Mouse (Mus musculus) B cell, adult 67 days (primary cell): Measurements from ENCODE around the gene S100a9. TPM values are rescaled to one million over a fixed set of nuclear protein-coding genes. Genes with fewer than 3 reads are reported as not detected.

Experiments
- total RNA-seq, 2 experiments: library from RNA; stranded (reverse); gene quantifications; 4 replicates each; pipeline ENCODE4 v1.2.4; 2023

Gene S100a9
- total RNA-seq = 10 to 100 TPM in 1 of 2 experiments, 1 to 10 TPM in 1; 9.6 to 10.5 TPM

DNA sequence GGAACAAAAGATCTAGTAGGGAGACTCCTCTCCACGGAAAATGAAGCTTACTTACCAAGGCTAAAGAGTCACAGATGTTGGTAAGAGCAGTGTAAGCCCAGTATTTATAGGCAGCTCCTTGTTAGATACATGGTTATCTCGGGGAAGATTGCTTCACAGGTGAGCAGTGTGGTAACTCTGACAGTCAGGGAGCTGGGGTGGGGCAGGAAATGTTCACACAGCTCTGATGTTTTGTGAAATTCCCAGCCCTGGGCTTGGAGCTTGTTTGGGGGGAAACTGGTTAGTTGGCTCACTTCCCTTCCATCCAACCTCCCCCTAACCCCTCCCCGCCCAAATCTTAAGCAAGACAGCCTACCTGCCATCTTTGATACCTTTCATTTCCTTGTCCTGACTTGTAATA, at the start of gene S100a9:
Gene S100a9 (minus strand): TSS at position 109 of the 400 bp plus-strand sequence.

GRCm38 (mm10) chr3:90726606-90727005, 31.1 kb upstream of the S100a9 start, which contains the start of gene Pglyrp4:
Gene Pglyrp4 (plus strand): TSS chr3:90726906.

GRCm38 (mm10) chr3:90668846-90669245, 26.7 kb downstream of the S100a9 start, which contains the start of gene S100a8:
Gene S100a8 (plus strand): TSS chr3:90668978.

DNA sequence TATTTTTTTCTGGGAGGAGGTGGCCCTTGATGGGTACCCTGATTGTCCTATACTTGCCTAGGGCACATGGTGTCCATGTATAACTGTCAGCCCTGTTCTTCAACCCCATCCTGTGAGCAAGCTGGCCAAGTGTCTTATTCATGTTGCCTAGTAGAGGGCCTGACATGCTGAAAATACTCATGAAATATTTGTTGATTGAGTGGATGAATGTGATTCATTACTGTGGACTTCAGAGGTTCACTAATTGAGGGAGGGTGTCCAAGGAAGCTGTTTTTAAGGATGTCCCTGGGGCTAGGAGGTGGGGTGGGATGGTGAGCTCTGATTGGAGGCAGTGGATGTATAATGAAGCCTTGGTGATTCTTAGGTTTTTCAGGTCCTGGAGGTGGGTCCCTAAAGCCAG, 41.8 kb downstream of the S100a9 start, which contains the start of gene S100a7a:
Gene S100a7a (plus strand): TSS at position 301 of the 400 bp plus-strand sequence.

Other genes starting within 250 kb of the S100a9 start
- not detected for gene Npr1, start 229.9 kb downstream of the S100a9 start, total RNA-seq
- gene Ilf2, start 219.6 kb downstream of the S100a9 start, total RNA-seq = 10 to 100 TPM; 93.4 to 97.9 TPM
- 10 to 100 TPM; 63.2 to 64.4 TPM for gene Snapin, start 204.7 kb downstream of the S100a9 start, total RNA-seq
- gene Chtop, start 186.2 kb downstream of the S100a9 start, total RNA-seq = 100 to 1,000 TPM; 198 to 203 TPM
- not detected for gene S100a1, start 181.3 kb downstream of the S100a9 start, total RNA-seq
- gene S100a13, start 181.3 kb downstream of the S100a9 start, total RNA-seq = 10 to 100 TPM; 18.4 to 23.5 TPM
- 1 to 10 TPM in 1 of 2 experiments, under 1 TPM in 1; 0.70 to 1.2 TPM for gene S100a14, start 168.9 kb downstream of the S100a9 start, total RNA-seq
- gene S100a16, start 158.5 kb downstream of the S100a9 start, total RNA-seq = not detected
- not detected for gene S100a3, start 135.1 kb downstream of the S100a9 start, total RNA-seq
- not detected for gene S100a2, start 105.5 kb downstream of the S100a9 start, total RNA-seq
- gene Gm42674, start 93.8 kb downstream of the S100a9 start, total RNA-seq = not detected
- 10 to 100 TPM; 51.9 to 57.1 TPM for gene S100a4, start 92.0 kb downstream of the S100a9 start, total RNA-seq
- 1 to 10 TPM; 5.2 to 5.4 TPM for gene S100a5, start 87.2 kb downstream of the S100a9 start, total RNA-seq
- gene S100a6, start 82.8 kb downstream of the S100a9 start, total RNA-seq = 100 to 1,000 TPM in 1 of 2 experiments, 10 to 100 TPM in 1; 78.7 to 101 TPM
- not detected for gene S100a7a, start 41.7 kb downstream of the S100a9 start, total RNA-seq
- 10 to 100 TPM in 1 of 2 experiments, 1 to 10 TPM in 1; 6.8 to 14.3 TPM for gene S100a8, start 26.7 kb downstream of the S100a9 start, total RNA-seq
- not detected for gene Pglyrp4, start 31.2 kb upstream of the S100a9 start, total RNA-seq
- gene Gm5849, start 82.2 kb upstream of the S100a9 start, total RNA-seq = not detected